Mouse (Mus musculus) fibroblast of lung, adult 2 months (primary cell): Measurements from ENCODE around the gene Olfr462.
"Not testable (repeated sequence)": the region's sequence is repeated elsewhere in the genome, so short reads cannot be mapped to it uniquely, and the experiment has no call there.

Experiments used
- DNase-seq: peaks from one replicate; pipeline ENCODE4 v3.0.0-alpha.2; 2011; ENCODE audit warnings: low read depth

Gene Olfr462

GRCm38 (mm10) chr11:87892168-87892567, at the start of gene Olfr462:
Gene Olfr462, minus strand, starts transcription at chr11:87892268.
- no peak for DNase-seq

DNA sequence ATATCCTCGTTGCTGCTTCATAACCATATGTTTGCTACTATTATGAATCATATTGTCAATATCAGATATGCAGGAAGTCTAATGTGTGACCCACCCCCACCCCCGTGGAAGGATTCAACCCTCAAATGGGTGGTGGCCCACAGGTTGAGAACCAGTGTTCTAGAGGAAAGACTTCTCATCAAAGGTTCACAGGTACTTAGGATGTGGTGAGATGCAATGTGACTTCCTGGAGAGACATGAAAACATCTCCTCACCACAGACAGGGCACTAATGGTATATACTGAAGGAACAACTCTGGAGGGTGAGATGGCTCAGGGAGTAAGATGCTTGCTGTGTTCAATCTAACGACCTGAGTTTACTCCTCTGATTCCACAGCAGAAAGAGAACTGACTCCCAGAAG, 43.4 kb upstream of the Olfr462 start:
- DNase-seq = no peak

- DNase-seq = no peak
Observed at GRCm38 (mm10) chr11:87933731-87934130, 41.7 kb upstream of the Olfr462 start.

DNA sequence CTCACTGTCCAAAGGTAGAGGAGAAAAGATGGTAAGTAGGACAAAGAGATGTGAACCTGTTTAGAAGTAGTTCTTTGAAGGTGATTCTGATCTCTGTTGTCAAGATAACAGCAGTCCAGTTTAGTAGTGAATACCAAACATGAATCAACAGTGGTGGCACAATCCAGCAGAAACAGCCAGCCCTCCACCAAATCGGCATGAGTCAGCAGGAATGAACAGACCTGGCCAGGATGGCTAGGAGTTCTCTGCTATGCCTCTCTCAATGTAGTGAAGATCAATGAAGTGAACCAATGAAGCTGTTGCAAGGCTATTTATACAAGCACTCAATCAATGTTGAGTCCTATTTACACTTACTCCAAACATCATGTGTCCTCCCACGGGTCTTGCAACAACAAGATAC, 38.3 kb upstream of the Olfr462 start:
- DNase-seq = no peak

- DNase-seq = no peak
Observed at GRCm38 (mm10) chr11:87920966-87921365, 28.9 kb upstream of the Olfr462 start, which contains the start of gene Olfr464. Gene Olfr464, minus strand, starts transcription at chr11:87920967.

DNA sequence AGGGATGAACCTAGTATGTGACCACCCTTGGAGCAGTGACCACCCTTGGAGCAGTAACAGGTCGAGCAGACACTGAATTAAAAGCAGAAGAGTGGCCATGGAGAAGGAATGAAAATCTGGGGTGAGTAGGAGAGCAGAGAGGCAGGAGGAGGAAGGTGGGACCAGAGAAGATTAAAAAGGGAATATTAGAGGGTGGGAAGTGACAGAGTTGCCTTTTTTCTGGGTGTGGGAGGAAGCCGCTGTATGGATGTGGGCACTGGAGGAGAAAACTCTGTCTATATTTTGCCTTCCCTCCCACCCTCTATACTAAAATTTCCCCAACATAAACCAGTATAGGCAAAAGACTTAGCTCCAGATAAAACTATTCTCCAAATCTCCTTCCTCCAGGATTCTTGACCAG, 28.2 kb upstream of the Olfr462 start:
- DNase-seq = no peak

DNA sequence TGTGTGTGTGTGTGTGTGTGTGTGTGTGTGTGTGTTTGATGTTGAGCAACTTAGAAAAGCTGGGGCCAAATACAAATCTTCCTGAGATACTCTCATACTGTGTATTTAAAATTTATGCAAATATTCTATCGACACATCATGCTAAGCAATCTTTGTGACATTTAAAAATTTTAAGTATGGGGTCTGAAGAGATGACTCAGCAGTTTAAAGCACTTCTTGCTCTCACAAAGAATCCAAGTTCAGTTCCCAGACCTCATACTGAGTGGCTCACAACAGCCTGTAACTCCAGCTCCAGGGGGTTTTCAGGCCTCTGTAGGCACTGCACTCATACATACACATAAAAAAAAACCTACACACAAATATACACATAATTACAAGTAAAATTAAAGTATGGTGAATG, 23.9 kb upstream of the Olfr462 start:
- no peak for DNase-seq

- DNase-seq = no peak
Observed at GRCm38 (mm10) chr11:87904331-87904730, 12.3 kb upstream of the Olfr462 start.

GRCm38 (mm10) chr11:87897287-87897686, 5.2 kb upstream of the Olfr462 start, which contains the start of gene Olfr463:
Gene Olfr463, minus strand, starts transcription at chr11:87897387.
- no peak for DNase-seq

GRCm38 (mm10) chr11:87884856-87885255, 7.2 kb downstream of the Olfr462 start:
- DNase-seq = no peak

DNA sequence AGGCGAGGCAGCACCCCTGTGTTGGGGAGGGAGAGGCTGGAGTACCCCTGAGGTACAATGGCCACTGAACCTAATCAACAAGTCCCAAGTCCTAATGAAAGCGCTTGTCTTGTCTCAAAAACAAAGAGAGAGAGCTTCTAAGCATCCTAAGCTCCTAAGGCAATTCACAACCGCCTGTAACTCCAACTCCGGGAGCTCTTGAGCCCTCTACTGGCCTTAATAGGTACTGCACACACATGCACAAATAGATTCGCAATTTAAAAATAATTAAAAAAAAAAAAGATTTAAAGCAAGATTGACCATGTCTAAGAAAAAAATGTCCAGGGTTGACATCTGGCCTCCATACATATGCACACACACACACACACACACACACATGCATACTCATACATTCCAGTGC, 8.6 kb downstream of the Olfr462 start:
- peak; percentile 4 for DNase-seq

DNA sequence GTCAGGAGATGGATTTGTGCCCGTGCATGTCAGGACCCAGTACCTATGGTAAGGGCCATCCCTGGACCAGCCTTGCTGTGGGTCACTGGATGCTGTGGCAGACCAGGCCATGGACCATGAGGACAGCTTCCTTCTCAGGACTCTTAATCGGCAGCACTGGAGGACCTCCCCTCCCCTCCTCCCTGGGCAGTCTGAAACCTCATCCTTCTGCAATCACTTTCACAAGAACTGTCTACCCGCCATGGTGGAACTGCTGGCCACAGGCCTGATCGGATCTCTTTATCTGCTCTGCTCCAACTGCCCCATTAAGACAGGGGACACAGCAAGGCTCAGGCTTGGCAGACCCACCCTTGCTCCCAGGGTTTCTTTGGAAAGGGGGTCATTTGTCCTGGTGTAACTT, 10.4 kb downstream of the Olfr462 start:
- no peak for DNase-seq

GRCm38 (mm10) chr11:87879826-87880225, 12.2 kb downstream of the Olfr462 start:
- DNase-seq = no peak

- DNase-seq = no peak
Observed at GRCm38 (mm10) chr11:87875436-87875835, 16.6 kb downstream of the Olfr462 start, which contains the start of gene Epx. Gene Epx, minus strand, starts transcription at chr11:87875536.

DNA sequence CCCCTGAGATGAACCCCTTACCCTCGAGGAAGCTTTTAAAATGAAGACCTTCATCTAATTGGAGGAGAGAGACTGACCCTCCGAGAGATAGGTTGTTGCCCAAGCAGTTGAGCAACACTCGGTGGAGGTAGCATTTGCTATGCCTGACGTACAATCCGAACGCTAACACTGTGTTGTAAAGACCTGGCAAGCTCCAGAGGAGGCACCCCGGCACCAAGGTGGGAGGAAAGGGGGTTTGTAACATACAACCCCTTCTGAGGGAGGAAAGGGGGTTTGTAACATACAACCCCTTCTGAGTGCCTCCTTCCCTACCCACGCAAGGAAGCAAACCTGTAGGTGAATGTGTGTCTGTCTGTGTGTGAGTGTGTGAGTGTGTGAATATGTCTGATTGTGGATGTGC, 20.3 kb downstream of the Olfr462 start:
- DNase-seq = no peak

DNA sequence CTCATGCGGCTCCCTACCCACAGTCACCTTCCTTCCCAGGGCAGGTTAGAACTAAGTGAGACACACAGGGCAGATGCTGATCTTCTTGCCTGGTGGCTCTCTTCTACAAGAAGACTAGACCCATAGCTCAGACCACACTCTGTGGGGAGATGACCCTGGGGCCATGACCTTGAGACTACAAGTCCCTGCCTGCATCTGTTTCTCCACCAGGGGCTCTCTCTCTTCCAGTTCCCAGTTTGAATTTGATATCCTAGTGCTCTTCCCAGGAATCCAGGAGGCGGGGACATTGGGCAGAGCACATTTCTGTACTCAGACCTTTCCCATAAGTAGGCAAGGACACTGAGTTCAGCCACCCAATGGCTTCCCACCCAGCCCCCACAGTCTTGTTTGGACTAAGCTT, 22.0 kb downstream of the Olfr462 start:
- DNase-seq = no peak

GRCm38 (mm10) chr11:87866891-87867290, 25.2 kb downstream of the Olfr462 start:
- not testable (repeated sequence) for DNase-seq

- no peak for DNase-seq
Observed at GRCm38 (mm10) chr11:87862805-87863204, 29.3 kb downstream of the Olfr462 start.

- DNase-seq = no peak
Observed at GRCm38 (mm10) chr11:87860426-87860825, 31.6 kb downstream of the Olfr462 start.

GRCm38 (mm10) chr11:87859273-87859672, 32.8 kb downstream of the Olfr462 start:
- DNase-seq = no peak

DNA sequence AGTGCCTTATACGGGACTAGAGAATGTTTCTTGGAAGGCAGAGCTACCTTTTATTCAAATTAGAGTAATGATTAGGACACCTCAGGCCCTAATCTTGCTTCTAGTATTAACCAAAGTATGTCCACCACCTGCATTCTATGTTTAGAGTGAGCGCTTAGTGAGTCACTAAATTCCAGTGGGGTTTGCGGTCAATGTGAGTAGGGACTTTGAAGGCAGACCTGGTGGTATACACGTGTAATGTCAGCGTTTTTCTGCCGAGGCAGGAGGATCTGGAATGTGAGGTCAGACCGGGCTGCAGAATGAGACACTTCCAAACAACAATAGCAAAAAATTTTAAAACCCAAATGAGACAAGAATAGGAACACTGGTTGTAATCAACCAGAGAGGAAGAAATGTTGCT, 37.5 kb downstream of the Olfr462 start:
- no peak for DNase-seq

- DNase-seq = no peak
Observed at GRCm38 (mm10) chr11:87853597-87853954, 38.5 kb downstream of the Olfr462 start.

DNA sequence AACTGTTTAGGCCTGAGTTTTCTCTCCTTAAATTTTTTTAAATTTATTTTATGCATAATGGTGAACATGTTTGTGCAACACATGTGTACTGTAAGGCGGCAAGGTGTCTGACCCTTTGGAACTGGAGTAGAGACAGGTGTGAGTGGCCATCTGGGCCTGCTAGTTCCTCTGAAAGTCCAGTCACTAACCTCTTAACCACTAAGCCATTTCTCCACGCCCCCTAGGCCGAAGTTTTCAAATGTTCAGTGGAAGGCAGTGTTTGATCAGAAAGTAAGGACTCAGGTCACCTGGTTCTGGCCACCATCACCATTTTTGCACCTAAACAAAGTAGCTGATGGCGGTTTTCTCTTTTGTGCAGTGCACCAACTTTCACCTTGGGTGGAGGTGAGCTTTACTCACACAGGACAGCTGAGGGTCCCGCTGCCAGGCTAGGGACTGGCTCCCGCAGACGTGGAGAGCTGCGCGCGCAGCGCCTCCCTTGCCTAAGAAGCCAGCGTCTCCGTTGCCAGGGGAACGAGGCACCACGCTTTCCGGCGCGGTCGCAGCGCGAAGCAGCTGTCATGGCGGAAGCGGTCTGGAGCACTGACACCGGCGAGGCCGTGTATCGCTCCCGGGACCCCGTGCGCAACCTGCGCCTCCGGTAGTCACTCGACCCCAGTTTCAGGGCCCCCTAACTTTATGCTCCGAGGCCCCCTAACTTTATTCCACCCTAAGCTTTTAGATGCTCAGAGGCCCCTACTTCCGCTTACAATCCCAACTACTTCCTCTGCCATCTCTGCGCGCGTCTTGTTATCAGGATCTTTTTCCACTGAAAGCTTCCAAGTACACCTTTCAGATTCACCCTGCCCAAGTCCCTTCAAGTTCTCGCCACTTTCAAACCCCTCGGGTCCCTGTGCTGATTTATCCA, 39.1 kb downstream of the Olfr462 start, which contains the start of gene Mks1:
Mks1 (plus strand) TSS at position 526 of the 907 bp plus-strand sequence.
- DNase-seq = peak; percentile 73

DNA sequence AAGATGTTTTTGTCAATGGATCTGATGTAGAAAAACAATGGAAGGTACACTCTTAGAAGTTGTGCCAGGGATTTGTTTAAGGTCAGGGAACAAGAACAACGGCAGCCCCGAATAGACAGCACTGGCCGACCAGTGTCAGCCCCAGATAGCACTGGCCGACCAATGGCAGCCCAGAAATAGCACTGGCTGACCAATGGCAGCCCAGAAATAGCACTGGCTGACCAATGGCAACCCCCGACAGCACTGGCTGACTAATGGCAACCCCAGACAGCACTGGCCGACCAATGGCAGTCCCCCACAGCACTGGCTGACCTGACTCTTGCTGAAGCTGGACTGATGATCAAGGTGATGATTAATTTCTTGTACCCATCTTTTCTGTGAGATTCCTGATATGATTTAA, 44.2 kb downstream of the Olfr462 start:
- DNase-seq = no peak
